Mouse (Mus musculus) neural tube, embryonic 13.5 days (tissue): ENCODE data around the gene Clmp. TPM values are rescaled to one million over a fixed set of nuclear protein-coding genes. Genes with fewer than 3 reads are reported as not detected.

Source experiments
- ATAC-seq: fragments of 200-750 bp; cut with Nextera tagmentation; 2 replicates; pipeline ENCODE4 v1.8.0; 2017; ENCODE audit warnings: low read depth, mild to moderate bottlenecking, moderate TSS enrichment, moderate library complexity
- H3K27ac ChIP-seq: fragments of 300-500 bp; sonication (generic); replicated peaks from 2 replicates; pipeline ENCODE4 v1.5.1; 2015; ENCODE audit warnings: moderate library complexity, mild to moderate bottlenecking, inconsistent platforms
- H3K27me3 ChIP-seq: fragments of 300-500 bp; sonication (generic); 2 replicates; pipeline ENCODE4 v1.6.1; 2015; ENCODE audit warnings: mild to moderate bottlenecking, inconsistent platforms
- H3K36me3 ChIP-seq: fragments of 300-500 bp; sonication (generic); 2 replicates; pipeline ENCODE4 v1.6.1; 2015; ENCODE audit warnings: mild to moderate bottlenecking, inconsistent platforms
- H3K4me1 ChIP-seq: fragments of 300-500 bp; sonication (generic); replicated peaks from 2 replicates; pipeline ENCODE4 v1.6.1; 2015; ENCODE audit warnings: inconsistent platforms
- H3K4me2 ChIP-seq: fragments of 300-500 bp; sonication (generic); 2 replicates; pipeline ENCODE4 v1.6.1; 2015; ENCODE audit warnings: inconsistent platforms, mild to moderate bottlenecking, moderate library complexity
- H3K4me3 ChIP-seq: fragments of 300-500 bp; sonication (generic); 2 replicates; pipeline ENCODE4 v1.5.1; 2015; ENCODE audit warnings: mild to moderate bottlenecking, inconsistent platforms
- H3K9ac ChIP-seq: fragments of 300-500 bp; sonication (generic); 2 replicates; pipeline ENCODE4 v1.6.1; 2015; ENCODE audit warnings: moderate library complexity, mild to moderate bottlenecking, inconsistent platforms
- H3K9me3 ChIP-seq: fragments of 300-500 bp; sonication (generic); 2 replicates; pipeline ENCODE4 v1.6.1; 2016; ENCODE audit warnings: inconsistent platforms
- WGBS: fragments of 180-500 bp; shearing (Covaris S2); methylation state at CpG from one replicate; pipeline ENCODE4 v1.1.7; 2015; 5-methylcytosine and 5-hydroxymethylcytosine counted together
- polyA plus RNA-seq: library from polyadenylated mRNA; unstranded; fragments of >200 nt; fragmentation: Nextera tagmentation; extraction: Ambion mirVana; gene quantifications from 2 replicates; pipeline ENCODE4 v1.2.1, GENCODE M21; 2015

Gene Clmp
- polyA plus RNA-seq, 1 experiment from 2014 or later = 51.5 TPM

- no peaks in the 10 kb centered on the region for H3K27me3 ChIP-seq
- H3K9ac ChIP-seq = no peak overlapping the region
- H3K36me3 ChIP-seq = peaks cover 16% of the 10 kb centered on the region
- H3K4me1 ChIP-seq = peaks cover 35% of the 10 kb centered on the region
- no peak overlapping the region for H3K27ac ChIP-seq
- ATAC-seq = no peak
- H3K4me2 ChIP-seq = no peak overlapping the region
- 82% methylated on average over 4 of the region's 4 CpGs for WGBS
- H3K9me3 ChIP-seq = no peaks in the 10 kb centered on the region
- no peak overlapping the region for H3K4me3 ChIP-seq
Measured at GRCm38 (mm10) chr9:40696086-40696485, 10.3 kb downstream of the Clmp start.

- H3K4me1 ChIP-seq = peaks cover 17% of the 10 kb centered on the region
- H3K27me3 ChIP-seq = no peaks in the 10 kb centered on the region
- no peaks in the 10 kb centered on the region for H3K9me3 ChIP-seq
- WGBS = 91% methylated on average over 3 of the region's 3 CpGs
- H3K27ac ChIP-seq = no peak overlapping the region
- H3K4me2 ChIP-seq = no peak overlapping the region
- peaks cover 16% of the 10 kb centered on the region for H3K36me3 ChIP-seq
- H3K4me3 ChIP-seq = no peak overlapping the region
- no peak overlapping the region for H3K9ac ChIP-seq
- ATAC-seq = no peak
Measured at GRCm38 (mm10) chr9:40699194-40699593, 13.4 kb downstream of the Clmp start.

- Histone ChIP-seq H3K4me3 (no peak overlapping the region), H3K4me1 (peaks cover 17% of the 10 kb centered on the region), H3K27ac (no peak overlapping the region), H3K36me3 (peaks cover 16% of the 10 kb centered on the region), H3K27me3 (no peaks in the 10 kb centered on the region), H3K4me2 (no peak overlapping the region), H3K9me3 (no peaks in the 10 kb centered on the region), H3K9ac (no peak overlapping the region)
- WGBS = 86% methylated on average over 5 of the region's 5 CpGs
- no peak for ATAC-seq
Measured at GRCm38 (mm10) chr9:40700253-40700652, 14.5 kb downstream of the Clmp start.

- no peaks in the 10 kb centered on the region for H3K27me3 ChIP-seq
- no peaks in the 10 kb centered on the region for H3K36me3 ChIP-seq
- no peak overlapping the region for H3K9ac ChIP-seq
- H3K4me3 ChIP-seq = no peak overlapping the region
- peaks cover 41% of the 10 kb centered on the region for H3K4me1 ChIP-seq
- no peaks in the 10 kb centered on the region for H3K9me3 ChIP-seq
- WGBS = 52% methylated on average over 10 of the region's 10 CpGs
- H3K4me2 ChIP-seq = no peak overlapping the region
- H3K27ac ChIP-seq = 0 out of 2 replicates have a peak overlapping the region, but pooled peaks have one; percentile 13
- no peak for ATAC-seq
Measured at GRCm38 (mm10) chr9:40704364-40705276, 18.9 kb downstream of the Clmp start.

- Histone ChIP-seq H3K4me3 (no peak overlapping the region), H3K4me2 (no peak overlapping the region; the same call in 1 of the 2 replicates), H3K4me1 (peaks cover 52% of the 10 kb centered on the region), H3K36me3 (no peaks in the 10 kb centered on the region), H3K9me3 (no peaks in the 10 kb centered on the region), H3K9ac (0 out of 2 replicates have a peak overlapping the region, but pooled peaks have one; percentile 31), H3K27me3 (no peaks in the 10 kb centered on the region), H3K27ac (peak overlapping the region; percentile 80)
- ATAC-seq = peak; percentile 59
- WGBS = 19% methylated on average over 12 of the region's 12 CpGs
Measured at GRCm38 (mm10) chr9:40708448-40709140, 22.8 kb downstream of the Clmp start.

GRCm38 (mm10) chr9:40709141-40709537 lies 23.4 kb downstream of the Clmp start:
- WGBS = 54% methylated on average over 7 of the region's 7 CpGs

GRCm38 (mm10) chr9:40709587-40709986 lies 23.8 kb downstream of the Clmp start:
- Histone ChIP-seq H3K9ac (no peak overlapping the region), H3K9me3 (no peaks in the 10 kb centered on the region), H3K36me3 (no peaks in the 10 kb centered on the region), H3K4me2 (no peak overlapping the region), H3K27me3 (no peaks in the 10 kb centered on the region), H3K4me3 (no peak overlapping the region), H3K27ac (peak overlapping the region; percentile 80), H3K4me1 (peaks cover 43% of the 10 kb centered on the region)
- 51% methylated on average over 3 of the region's 3 CpGs for WGBS
- ATAC-seq = no peak

More at GRCm38 (mm10) chr9:40709141-40709537, 23.4 kb downstream of the Clmp start:
- peak; percentile 20; the same call in 1 of the 2 replicates for ATAC-seq
- no peaks in the 10 kb centered on the region for H3K36me3 ChIP-seq
- peaks cover 48% of the 10 kb centered on the region for H3K4me1 ChIP-seq
- H3K9ac ChIP-seq = no peak overlapping the region
- H3K27ac ChIP-seq = peak overlapping the region; percentile 80
- H3K9me3 ChIP-seq = no peaks in the 10 kb centered on the region
- no peak overlapping the region for H3K4me2 ChIP-seq
- H3K27me3 ChIP-seq = no peaks in the 10 kb centered on the region
- no peak overlapping the region for H3K4me3 ChIP-seq

GRCm38 (mm10) chr9:40709991-40710390 lies 24.2 kb downstream of the Clmp start:
- H3K4me1 ChIP-seq = peaks cover 39% of the 10 kb centered on the region
- peak overlapping the region; percentile 80 for H3K27ac ChIP-seq
- no peak overlapping the region for H3K4me3 ChIP-seq

GRCm38 (mm10) chr9:40711654-40712053 lies 25.9 kb downstream of the Clmp start:
- Histone ChIP-seq H3K36me3 (no peaks in the 10 kb centered on the region), H3K27ac (no peak overlapping the region), H3K4me1 (peaks cover 40% of the 10 kb centered on the region), H3K9ac (no peak overlapping the region), H3K9me3 (no peaks in the 10 kb centered on the region), H3K4me2 (no peak overlapping the region), H3K27me3 (no peaks in the 10 kb centered on the region), H3K4me3 (no peak overlapping the region)
- ATAC-seq = no peak
- 63% methylated on average over 4 of the region's 4 CpGs for WGBS

More at GRCm38 (mm10) chr9:40709991-40710390, 24.2 kb downstream of the Clmp start:
- no peaks in the 10 kb centered on the region for H3K27me3 ChIP-seq
- ATAC-seq = no peak
- H3K4me2 ChIP-seq = no peak overlapping the region
- H3K9me3 ChIP-seq = no peaks in the 10 kb centered on the region
- 58% methylated on average over 3 of the region's 3 CpGs for WGBS
- no peak overlapping the region for H3K9ac ChIP-seq
- H3K36me3 ChIP-seq = no peaks in the 10 kb centered on the region

GRCm38 (mm10) chr9:40717182-40717874 lies 31.6 kb downstream of the Clmp start:
- Histone ChIP-seq H3K9ac (no peak overlapping the region), H3K4me1 (peaks cover 36% of the 10 kb centered on the region), H3K4me3 (no peak overlapping the region), H3K27me3 (no peaks in the 10 kb centered on the region), H3K4me2 (no peak overlapping the region), H3K36me3 (no peaks in the 10 kb centered on the region), H3K9me3 (no peaks in the 10 kb centered on the region), H3K27ac (no peak overlapping the region; the same call in 1 of the 2 replicates)
- ATAC-seq = no peak
- 71% methylated on average over 18 of the region's 18 CpGs for WGBS

- H3K9me3 ChIP-seq = no peaks in the 10 kb centered on the region
- H3K27ac ChIP-seq = no peak overlapping the region
- WGBS = 49% methylated on average over 7 of the region's 7 CpGs
- H3K4me3 ChIP-seq = no peak overlapping the region
- peaks cover 41% of the 10 kb centered on the region for H3K4me1 ChIP-seq
- H3K9ac ChIP-seq = no peak overlapping the region
- no peak overlapping the region for H3K4me2 ChIP-seq
- no peaks in the 10 kb centered on the region for H3K36me3 ChIP-seq
- no peaks in the 10 kb centered on the region for H3K27me3 ChIP-seq
- ATAC-seq = no peak
Measured at GRCm38 (mm10) chr9:40717875-40718185, 32.1 kb downstream of the Clmp start.

- peaks cover 65% of the 10 kb centered on the region for H3K4me1 ChIP-seq
- no peak overlapping the region for H3K4me3 ChIP-seq
- H3K27ac ChIP-seq = peak overlapping the region; percentile 78
- H3K9ac ChIP-seq = no peak overlapping the region
- WGBS = 14% methylated on average over 7 of the region's 7 CpGs
- no peaks in the 10 kb centered on the region for H3K27me3 ChIP-seq
- peak; percentile 78 for ATAC-seq
- H3K36me3 ChIP-seq = no peaks in the 10 kb centered on the region
- H3K4me2 ChIP-seq = no peak overlapping the region
- H3K9me3 ChIP-seq = no peaks in the 10 kb centered on the region
Measured at GRCm38 (mm10) chr9:40720881-40721280, 35.1 kb downstream of the Clmp start.
